Mouse (Mus musculus): ENCODE measurements around the gene Hist1h4h. TPM values are rescaled to one million over a fixed set of nuclear protein-coding genes. Genes with fewer than 3 reads are reported as not detected.
"Not testable (repeated sequence)": the region's sequence is repeated elsewhere in the genome, so short reads cannot be mapped to it uniquely, and the experiment has no call there.

Hist1h4h gene
- total and polyA plus RNA-seq, 3 experiments: 61.9 to 239 (median 212) TPM

DNA sequence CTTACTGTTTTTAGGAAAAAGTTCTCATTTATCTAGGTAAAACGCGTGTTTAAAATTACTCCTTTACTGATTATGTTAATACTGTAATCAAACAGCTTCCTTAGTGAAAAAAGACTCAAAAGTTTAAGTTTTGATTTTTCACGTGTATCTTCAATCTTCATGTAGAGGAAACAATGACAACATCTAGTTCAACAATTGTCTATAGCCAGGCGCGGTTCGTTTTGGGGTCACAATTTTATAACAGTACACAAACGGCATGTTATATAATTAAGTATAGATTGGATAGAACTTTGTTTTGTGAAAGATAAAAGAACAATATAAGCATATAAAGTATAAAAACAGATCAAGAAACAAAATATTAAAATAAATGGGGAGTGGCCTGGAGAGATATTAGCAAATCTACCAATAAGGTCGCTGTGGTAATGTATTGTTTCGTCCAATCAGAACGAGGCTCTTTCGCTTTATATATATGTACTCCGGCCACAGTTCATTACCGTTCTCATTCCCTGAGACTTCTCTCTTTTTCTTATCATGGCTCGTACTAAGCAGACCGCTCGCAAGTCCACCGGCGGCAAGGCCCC lies 44.5 kb downstream of the Hist1h4h start, which contains the start of gene Hist1h3d:
Hist1h3d (plus strand) TSS at position 493 of the 581 bp plus-strand sequence.
- WGBS: 9% methylated on average over 18 of the region's 18 CpGs
- peak within 1 kb of the TSS; percentile 47 for H3K4me3 ChIP-seq
- no peaks in the 10 kb centered on the region for H3K27me3 ChIP-seq (ENCODE audit: control insufficient read depth, insufficient read depth, low read length)
- DNase-seq: peak in 1 of 2 experiments; percentile 46
- H3K36me3 ChIP-seq (ENCODE audit: control insufficient read depth, insufficient read depth, low read length): peaks cover 6% of the 10 kb centered on the region
- peak within 1 kb of the TSS; percentile 52; the same call in 1 of the 2 replicates for H3K9ac ChIP-seq (ENCODE audit: low read depth, low read length)
- intact Hi-C loops (cut with DNase I): no loop called here
- H3K27ac ChIP-seq: peak within 1 kb of the TSS; percentile 6
- H3K4me1 ChIP-seq (ENCODE audit: control insufficient read depth, insufficient read depth, low read length): peaks cover 4% of the 10 kb centered on the region
- TF ChIP-seq EP300 (IDR thresholded peaks at IDR 0.05; ENCODE audit: insufficient read depth, low read depth, low read length) (no peak), POLR2A (IDR thresholded peaks at IDR 0.05; ENCODE audit: insufficient read depth, low read depth, low read length) (peak; percentile 39; the same call in 1 of the 2 replicates)
- H3K79me2 ChIP-seq (replicated peaks; ENCODE audit: control insufficient read depth, insufficient read depth, low read length): no peaks in the 10 kb centered on the region

DNA sequence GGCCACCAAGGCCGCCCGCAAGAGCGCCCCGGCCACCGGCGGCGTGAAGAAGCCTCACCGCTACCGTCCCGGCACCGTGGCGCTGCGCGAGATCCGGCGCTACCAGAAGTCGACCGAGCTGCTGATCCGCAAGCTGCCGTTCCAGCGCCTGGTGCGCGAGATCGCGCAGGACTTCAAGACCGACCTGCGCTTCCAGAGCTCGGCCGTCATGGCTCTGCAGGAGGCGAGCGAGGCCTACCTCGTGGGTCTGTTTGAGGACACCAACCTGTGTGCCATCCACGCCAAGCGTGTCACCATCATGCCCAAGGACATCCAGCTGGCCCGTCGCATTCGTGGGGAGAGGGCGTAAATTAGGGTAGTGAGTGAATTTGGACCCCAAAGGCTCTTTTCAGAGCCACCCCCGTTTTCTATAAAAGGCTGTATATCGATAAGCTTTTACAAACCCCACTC lies 45.0 kb downstream of the Hist1h4h start:
- peak overlapping the region; percentile 47 for H3K4me3 ChIP-seq
- WGBS: 13% methylated on average over 15 of the region's 40 CpGs
- H3K4me1 ChIP-seq (ENCODE audit: control insufficient read depth, insufficient read depth, low read length); DNase-seq; H3K79me2 ChIP-seq (replicated peaks; ENCODE audit: control insufficient read depth, insufficient read depth, low read length); H3K27me3 ChIP-seq (ENCODE audit: control insufficient read depth, insufficient read depth, low read length); intact Hi-C loops (cut with DNase I); H3K36me3 ChIP-seq (ENCODE audit: control insufficient read depth, insufficient read depth, low read length); H3K27ac ChIP-seq: not testable (repeated sequence)
- H3K9ac ChIP-seq (ENCODE audit: low read depth, low read length): peak overlapping the region; percentile 52; the same call in 1 of the 2 replicates

DNA sequence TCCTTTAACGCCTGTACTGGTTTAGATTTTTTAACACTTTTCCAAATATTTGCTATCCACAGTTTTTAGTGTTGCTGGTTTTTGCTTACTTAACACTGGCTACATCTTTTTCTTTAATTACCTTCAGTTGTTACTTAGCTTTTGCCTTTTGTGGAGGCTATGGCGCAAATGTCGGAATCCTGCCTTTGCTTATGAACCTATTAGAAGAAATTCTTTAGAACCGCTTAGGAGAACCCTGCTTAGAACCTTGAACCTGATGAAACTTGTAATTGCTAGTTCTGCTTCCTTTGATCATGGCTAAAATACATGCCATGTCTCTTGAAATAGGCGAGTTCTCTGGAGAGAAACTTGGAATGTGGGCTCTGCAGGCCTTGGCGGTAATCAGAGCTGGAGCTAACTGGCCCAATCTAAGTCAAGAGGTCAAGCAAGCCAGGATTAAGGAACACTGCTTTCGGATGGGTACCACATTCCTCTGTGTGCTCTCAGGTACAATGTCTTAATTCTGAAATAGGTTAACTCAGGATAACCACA lies 45.6 kb downstream of the Hist1h4h start:
- Histone ChIP-seq H3K4me3 (peak overlapping the region; percentile 33; the same call in 1 of the 2 replicates), H3K27me3 (ENCODE audit: control insufficient read depth, insufficient read depth, low read length) (no peaks in the 10 kb centered on the region), H3K9ac (ENCODE audit: low read depth, low read length) (no peak overlapping the region), H3K27ac (no peak overlapping the region), H3K4me1 (ENCODE audit: control insufficient read depth, insufficient read depth, low read length) (peaks cover 4% of the 10 kb centered on the region), H3K79me2 (replicated peaks; ENCODE audit: control insufficient read depth, insufficient read depth, low read length) (no peaks in the 10 kb centered on the region), H3K36me3 (ENCODE audit: control insufficient read depth, insufficient read depth, low read length) (peaks cover 6% of the 10 kb centered on the region)
- intact Hi-C loops (cut with DNase I): no loop called here
- WGBS: 61% methylated on average over 7 of the region's 7 CpGs
- TF ChIP-seq CTCF (IDR thresholded peaks at IDR 0.05) (no peak), EP300 (IDR thresholded peaks at IDR 0.05; ENCODE audit: insufficient read depth, low read depth, low read length) (no peak), POLR2A (IDR thresholded peaks at IDR 0.05; ENCODE audit: insufficient read depth, low read depth, low read length) (no peak)
- no peak for DNase-seq

GRCm38 (mm10) chr13:23576906-23577639 lies 46.2 kb downstream of the Hist1h4h start:
- no peaks in the 10 kb centered on the region for H3K27me3 ChIP-seq (ENCODE audit: control insufficient read depth, insufficient read depth, low read length)
- no peak overlapping the region for H3K9ac ChIP-seq (ENCODE audit: low read depth, low read length)
- peaks cover 3% of the 10 kb centered on the region for H3K4me1 ChIP-seq (ENCODE audit: control insufficient read depth, insufficient read depth, low read length)
- H3K27ac ChIP-seq: no peak overlapping the region
- H3K4me3 ChIP-seq: no peak overlapping the region
- 62% methylated on average over 6 of the region's 6 CpGs for WGBS
- H3K79me2 ChIP-seq (replicated peaks; ENCODE audit: control insufficient read depth, insufficient read depth, low read length): no peaks in the 10 kb centered on the region
- peaks cover 5% of the 10 kb centered on the region for H3K36me3 ChIP-seq (ENCODE audit: control insufficient read depth, insufficient read depth, low read length)
- intact Hi-C loops (cut with DNase I): no loop called here
- no peak for DNase-seq
- TF ChIP-seq EP300 (IDR thresholded peaks at IDR 0.05; ENCODE audit: insufficient read depth, low read depth, low read length) (no peak), POLR2A (IDR thresholded peaks at IDR 0.05; ENCODE audit: insufficient read depth, low read depth, low read length) (no peak), CTCF (IDR thresholded peaks at IDR 0.05) (no peak)

GRCm38 (mm10) chr13:23577835-23578234 lies 47.0 kb downstream of the Hist1h4h start:
- no peak overlapping the region for H3K9ac ChIP-seq (ENCODE audit: low read depth, low read length)
- no peak overlapping the region for H3K27ac ChIP-seq
- TF ChIP-seq EP300 (IDR thresholded peaks at IDR 0.05; ENCODE audit: insufficient read depth, low read depth, low read length): no peak
- TF ChIP-seq CTCF (IDR thresholded peaks at IDR 0.05): no peak
- no peak for TF ChIP-seq POLR2A (IDR thresholded peaks at IDR 0.05; ENCODE audit: insufficient read depth, low read depth, low read length)
- H3K27me3 ChIP-seq (ENCODE audit: control insufficient read depth, insufficient read depth, low read length): no peaks in the 10 kb centered on the region
- H3K79me2 ChIP-seq (replicated peaks; ENCODE audit: control insufficient read depth, insufficient read depth, low read length): no peaks in the 10 kb centered on the region
- H3K36me3 ChIP-seq (ENCODE audit: control insufficient read depth, insufficient read depth, low read length): peaks cover 4% of the 10 kb centered on the region; the same call in 1 of the 2 replicates
- intact Hi-C loops (cut with DNase I): no loop called here
- no peak overlapping the region for H3K4me3 ChIP-seq
- H3K4me1 ChIP-seq (ENCODE audit: control insufficient read depth, insufficient read depth, low read length): peaks cover 1% of the 10 kb centered on the region
- 96% methylated on average over 1 of the region's 1 CpGs for WGBS
- DNase-seq: no peak

Small RNA genes lying within 50 kb of the gene (microRNA-seq; reads per million reads assigned to microRNA genes)
- gene Gm44297: 0 reads per million in 2 experiments
- 0 reads per million in 2 experiments for gene Gm44359
- 0 reads per million in 2 experiments for gene Gm44394
- 0 reads per million in 2 experiments for gene n-TStga1

Other genes starting within 250 kb of the Hist1h4h start
Only the 30 nearest of the 34 such genes appear.
- gene Zfp322a, start 161.8 kb upstream of the Hist1h4h start, total RNA-seq (2021): 10 to 100 TPM; 14.8 to 15.8 TPM
- gene Zfp322a, start 161.8 kb upstream of the Hist1h4h start, polyA plus RNA-seq (2012; rRNA removed): 1.5 and 5.3 TPM in 2 replicates
- 1 to 10 TPM; 3.9 to 5.1 TPM for gene Abt1, start 107.2 kb upstream of the Hist1h4h start, total RNA-seq (2021)
- 2.4 and 3.1 TPM in 2 replicates for gene Abt1, start 107.2 kb upstream of the Hist1h4h start, polyA plus RNA-seq (2012; rRNA removed)
- gene Btn1a1, start 65.1 kb upstream of the Hist1h4h start, total RNA-seq (2021): not detected
- gene Btn1a1, start 65.1 kb upstream of the Hist1h4h start, polyA plus RNA-seq (2012; rRNA removed): 0.20 TPM in 1 of 2 replicates, not detected in the other
- not detected for gene Btn2a2, start 42.2 kb upstream of the Hist1h4h start, total RNA-seq (2021)
- gene Btn2a2, start 42.2 kb upstream of the Hist1h4h start, polyA plus RNA-seq (2012; rRNA removed): not detected in 2 replicates
- gene Hist1h2af, start 2.9 kb downstream of the Hist1h4h start, total RNA-seq (2021): 1 to 10 TPM; 4.4 to 9.8 TPM
- gene Hist1h2af, start 2.9 kb downstream of the Hist1h4h start, polyA plus RNA-seq (2012; rRNA removed): 1.9 and 2.0 TPM in 2 replicates
- gene Hist1h3g, start 4.4 kb downstream of the Hist1h4h start, total RNA-seq (2021): 1 to 10 TPM in 1 of 2 experiments, under 1 TPM in 1; 0.94 to 2.1 TPM
- 0.80 and 1.8 TPM in 2 replicates for gene Hist1h3g, start 4.4 kb downstream of the Hist1h4h start, polyA plus RNA-seq (2012; rRNA removed)
- gene Hist1h2bh, start 12.3 kb downstream of the Hist1h4h start, total RNA-seq (2021): 1 to 10 TPM; 1.1 to 1.2 TPM
- gene Hist1h2bh, start 12.3 kb downstream of the Hist1h4h start, polyA plus RNA-seq (2012; rRNA removed): 0.29 and 0.61 TPM in 2 replicates
- 1 to 10 TPM; 5.1 to 5.5 TPM for gene Hist1h3f, start 13.0 kb downstream of the Hist1h4h start, total RNA-seq (2021)
- 0.94 and 1.1 TPM in 2 replicates for gene Hist1h3f, start 13.0 kb downstream of the Hist1h4h start, polyA plus RNA-seq (2012; rRNA removed)
- 10 to 100 TPM; 14.7 to 19.6 TPM for gene Hist1h4f, start 20.6 kb downstream of the Hist1h4h start, total RNA-seq (2021)
- gene Hist1h4f, start 20.6 kb downstream of the Hist1h4h start, polyA plus RNA-seq (2012; rRNA removed): 0.88 TPM in 1 of 2 replicates, not detected in the other
- under 1 TPM; 0.86 to 0.91 TPM for gene Hist1h1d, start 22.2 kb downstream of the Hist1h4h start, total RNA-seq (2021)
- gene Hist1h1d, start 22.2 kb downstream of the Hist1h4h start, polyA plus RNA-seq (2012; rRNA removed): 0.04 and 0.09 TPM in 2 replicates
- 10 to 100 TPM; 14.0 to 14.6 TPM for gene Hist1h3e, start 31.3 kb downstream of the Hist1h4h start, total RNA-seq (2021)
- 1.8 and 2.0 TPM in 2 replicates for gene Hist1h3e, start 31.3 kb downstream of the Hist1h4h start, polyA plus RNA-seq (2012; rRNA removed)
- gene Hist1h2ae, start 40.2 kb downstream of the Hist1h4h start, total RNA-seq (2021): 1 to 10 TPM; 1.8 to 2.8 TPM
- 0.49 and 0.50 TPM in 2 replicates for gene Hist1h2ae, start 40.2 kb downstream of the Hist1h4h start, polyA plus RNA-seq (2012; rRNA removed)
- gene Hist1h2bg, start 40.3 kb downstream of the Hist1h4h start, total RNA-seq (2021): 10 to 100 TPM; 16.4 to 19.5 TPM
- 3.3 TPM in 2 replicates for gene Hist1h2bg, start 40.3 kb downstream of the Hist1h4h start, polyA plus RNA-seq (2012; rRNA removed)
- 1 to 10 TPM; 5.2 to 8.4 TPM for gene Hist1h2bf, start 43.1 kb downstream of the Hist1h4h start, total RNA-seq (2021)
- 1.00 TPM in 1 of 2 replicates, not detected in the other for gene Hist1h2bf, start 43.1 kb downstream of the Hist1h4h start, polyA plus RNA-seq (2012; rRNA removed)
- gene Hist1h2ad, start 43.3 kb downstream of the Hist1h4h start, total RNA-seq (2021): 1 to 10 TPM; 1.4 to 2.8 TPM
- gene Hist1h2ad, start 43.3 kb downstream of the Hist1h4h start, polyA plus RNA-seq (2012; rRNA removed): 0.61 TPM in 1 of 2 replicates, not detected in the other
- gene Hist1h3d, start 44.7 kb downstream of the Hist1h4h start, total RNA-seq (2021): 1 to 10 TPM; 1.5 to 2.3 TPM
- gene Hist1h3d, start 44.7 kb downstream of the Hist1h4h start, polyA plus RNA-seq (2012; rRNA removed): 1.1 and 1.6 TPM in 2 replicates
- 10 to 100 TPM; 47.3 to 51.7 TPM for gene Hist1h4d, start 50.5 kb downstream of the Hist1h4h start, total RNA-seq (2021)
- 1.7 and 2.5 TPM in 2 replicates for gene Hist1h4d, start 50.5 kb downstream of the Hist1h4h start, polyA plus RNA-seq (2012; rRNA removed)
- gene Hist1h2be, start 90.1 kb downstream of the Hist1h4h start, total RNA-seq (2021): 1 to 10 TPM; 8.8 to 9.8 TPM
- 2.4 and 4.9 TPM in 2 replicates for gene Hist1h2be, start 90.1 kb downstream of the Hist1h4h start, polyA plus RNA-seq (2012; rRNA removed)
- gene Hist1h1e, start 91.5 kb downstream of the Hist1h4h start, total RNA-seq (2021): 10 to 100 TPM; 20.4 to 28.8 TPM
- 1.3 and 3.2 TPM in 2 replicates for gene Hist1h1e, start 91.5 kb downstream of the Hist1h4h start, polyA plus RNA-seq (2012; rRNA removed)
- 1 to 10 TPM; 1.3 to 1.6 TPM for gene Hist1h2ac, start 152.9 kb downstream of the Hist1h4h start, total RNA-seq (2021)
- gene Hist1h2ac, start 152.9 kb downstream of the Hist1h4h start, polyA plus RNA-seq (2012; rRNA removed): 0.57 and 0.76 TPM in 2 replicates
- gene Hist1h2bc, start 153.1 kb downstream of the Hist1h4h start, total RNA-seq (2021): 10 to 100 TPM; 73.4 to 78.7 TPM
- gene Hist1h2bc, start 153.1 kb downstream of the Hist1h4h start, polyA plus RNA-seq (2012; rRNA removed): 119 and 135 TPM in 2 replicates
- gene Hist1h1t, start 164.8 kb downstream of the Hist1h4h start, total RNA-seq (2021): not detected
- gene Hist1h1t, start 164.8 kb downstream of the Hist1h4h start, polyA plus RNA-seq (2012; rRNA removed): not detected in 2 replicates
- gene Hist1h4c, start 167.4 kb downstream of the Hist1h4h start, total RNA-seq (2021): 10 to 100 TPM; 42.3 to 45.8 TPM
- 1.5 and 3.2 TPM in 2 replicates for gene Hist1h4c, start 167.4 kb downstream of the Hist1h4h start, polyA plus RNA-seq (2012; rRNA removed)
- 10 to 100 TPM; 58.9 to 62.8 TPM for gene Hfe, start 179.8 kb downstream of the Hist1h4h start, total RNA-seq (2021)
- gene Hfe, start 179.8 kb downstream of the Hist1h4h start, polyA plus RNA-seq (2012; rRNA removed): 16.8 and 21.1 TPM in 2 replicates
- 100 to 1,000 TPM; 147 to 185 TPM for gene Hist1h1c, start 207.8 kb downstream of the Hist1h4h start, total RNA-seq (2021)
- 55.5 and 80.0 TPM in 2 replicates for gene Hist1h1c, start 207.8 kb downstream of the Hist1h4h start, polyA plus RNA-seq (2012; rRNA removed)
- gene Hist1h3c, start 214.6 kb downstream of the Hist1h4h start, total RNA-seq (2021): 1 to 10 TPM in 1 of 2 experiments, not detected in 1; 2.5 TPM
- gene Hist1h3c, start 214.6 kb downstream of the Hist1h4h start, polyA plus RNA-seq (2012; rRNA removed): 0.64 TPM in 1 of 2 replicates, not detected in the other
- gene Hist1h2bb, start 215.7 kb downstream of the Hist1h4h start, total RNA-seq (2021): 1 to 10 TPM; 3.2 to 4.9 TPM
- gene Hist1h2bb, start 215.7 kb downstream of the Hist1h4h start, polyA plus RNA-seq (2012; rRNA removed): 0.47 and 0.76 TPM in 2 replicates
- gene Hist1h2ab, start 220.1 kb downstream of the Hist1h4h start, total RNA-seq (2021): 1 to 10 TPM; 4.4 to 6.7 TPM
- gene Hist1h2ab, start 220.1 kb downstream of the Hist1h4h start, polyA plus RNA-seq (2012; rRNA removed): 0.51 TPM in 1 of 2 replicates, not detected in the other
- gene Hist1h3b, start 221.2 kb downstream of the Hist1h4h start, total RNA-seq (2021): 1 to 10 TPM; 6.4 to 8.0 TPM
- 1.7 TPM in 1 of 2 replicates, not detected in the other for gene Hist1h3b, start 221.2 kb downstream of the Hist1h4h start, polyA plus RNA-seq (2012; rRNA removed)
- 10 to 100 TPM in 1 of 2 experiments, 1 to 10 TPM in 1; 4.9 to 11.3 TPM for gene Hist1h4b, start 226.0 kb downstream of the Hist1h4h start, total RNA-seq (2021)
- 1.1 TPM in 1 of 2 replicates, not detected in the other for gene Hist1h4b, start 226.0 kb downstream of the Hist1h4h start, polyA plus RNA-seq (2012; rRNA removed)